Mouse (Mus musculus) cerebellum, adult 2 months (tissue): ENCODE results near the gene Ssh1. TPM values are rescaled to one million over a fixed set of nuclear protein-coding genes. Genes with fewer than 3 reads are reported as not detected.

Experiments used
- DNase-seq, 2 experiments: peaks; one replicate each; pipeline ENCODE4 v3.0.0; 2021
- H3K27ac ChIP-seq: fragments of 200-500 bp; 2 replicates; pipeline ENCODE4 v1.5.1; 2012; ENCODE audit warnings: low read length, control low read depth, inconsistent platforms; ENCODE audit not compliant: insufficient read depth
- H3K27me3 ChIP-seq: fragments of 200-500 bp; 2 replicates; pipeline ENCODE4 v1.6.1; 2012; ENCODE audit warnings: inconsistent platforms, mild to moderate bottlenecking, low read length, moderate library complexity; ENCODE audit not compliant: control insufficient read depth, insufficient read depth
- H3K4me1 ChIP-seq: fragments of 200-500 bp; 2 replicates; pipeline ENCODE4 v1.6.1; 2011; ENCODE audit warnings: low read length; ENCODE audit not compliant: control insufficient read depth, insufficient read depth
- H3K4me3 ChIP-seq: fragments of 200-500 bp; replicated peaks from 2 replicates; pipeline ENCODE3; 2011; ENCODE audit warnings: mild to moderate bottlenecking, low read depth, low read length, control low read depth; ENCODE audit not compliant: insufficient read depth
- CTCF ChIP-seq: fragments of 200-500 bp; IDR thresholded peaks from 2 replicates; pipeline ENCODE4 v1.5.1; 2011; ENCODE audit warnings: low read depth, mild to moderate bottlenecking, control low read depth, low read length, moderate library complexity, borderline replicate concordance; ENCODE audit not compliant: insufficient read depth
- POLR2A ChIP-seq: fragments of 200-500 bp; IDR thresholded peaks from 2 replicates; pipeline ENCODE4 v1.6.1; 2011; ENCODE audit warnings: low read length, control low read depth, borderline replicate concordance; ENCODE audit not compliant: insufficient read depth
- WGBS: fragments of 180-500 bp; shearing (Covaris S2); methylation state at CpG from one replicate; pipeline ENCODE4 v1.1.7; 2018; 5-methylcytosine and 5-hydroxymethylcytosine counted together
- polyA plus RNA-seq: library from polyadenylated mRNA; depleted of rRNA; stranded (reverse); fragments of >200 nt; gene quantifications from 2 replicates; pipeline ENCODE4 v1.2.3, GENCODE M21; 2012

The Ssh1 gene
- polyA plus RNA-seq, 1 experiment, result 16.7 TPM

- no peaks in the 10 kb centered on the region; the same call in 1 of the 2 replicates for H3K4me1 ChIP-seq
Measured at GRCm38 (mm10) chr5:113968371-113968770, 25.3 kb downstream of the Ssh1 start.

GRCm38 (mm10) chr5:113966452-113967150 lies 27.1 kb downstream of the Ssh1 start:
- no peak for DNase-seq
- H3K27ac ChIP-seq, result no peak overlapping the region
- H3K4me3 ChIP-seq, result no peak overlapping the region
- TF ChIP-seq CTCF (no peak), POLR2A (no peak)
- H3K27me3 ChIP-seq, result no peaks in the 10 kb centered on the region
- H3K4me1 ChIP-seq, result no peaks in the 10 kb centered on the region
- 92% methylated on average over 13 of the region's 13 CpGs for whole genome bisulfite sequencing

More at GRCm38 (mm10) chr5:113968371-113968770, 25.3 kb downstream of the Ssh1 start:
- no peaks in the 10 kb centered on the region for H3K27me3 ChIP-seq
- no peak overlapping the region for H3K27ac ChIP-seq
- 56% methylated on average over 11 of the region's 11 CpGs for WGBS
- TF ChIP-seq POLR2A (no peak), CTCF (no peak)
- DNase-seq, result no peak
- H3K4me3 ChIP-seq, result no peak overlapping the region

- no peaks in the 10 kb centered on the region for H3K27me3 ChIP-seq
- 95% methylated on average over 7 of the region's 7 CpGs for WGBS
- H3K4me3 ChIP-seq, result no peak overlapping the region
- DNase-seq, result no peak
- H3K27ac ChIP-seq, result no peak overlapping the region
- H3K4me1 ChIP-seq, result no peaks in the 10 kb centered on the region
- TF ChIP-seq CTCF, result no peak
- no peak for TF ChIP-seq POLR2A
Measured at GRCm38 (mm10) chr5:113965659-113966185, 28.0 kb downstream of the Ssh1 start.

GRCm38 (mm10) chr5:113964972-113965371 lies 28.7 kb downstream of the Ssh1 start:
- Histone ChIP-seq H3K4me1 (no peaks in the 10 kb centered on the region), H3K27ac (no peak overlapping the region), H3K4me3 (no peak overlapping the region), H3K27me3 (no peaks in the 10 kb centered on the region)
- TF ChIP-seq POLR2A (no peak), CTCF (no peak)
- DNase-seq, result no peak
- WGBS, result 88% methylated on average over 14 of the region's 14 CpGs

- DNase-seq, result no peak
- Histone ChIP-seq H3K4me3 (no peak overlapping the region), H3K27me3 (no peaks in the 10 kb centered on the region), H3K27ac (no peak overlapping the region), H3K4me1 (no peaks in the 10 kb centered on the region)
- WGBS, result 79% methylated on average over 7 of the region's 7 CpGs
- no peak for TF ChIP-seq POLR2A
- TF ChIP-seq CTCF, result no peak
Measured at GRCm38 (mm10) chr5:113961776-113962175, 31.9 kb downstream of the Ssh1 start.

GRCm38 (mm10) chr5:113960416-113960815 lies 33.3 kb downstream of the Ssh1 start:
- DNase-seq, result no peak
- Histone ChIP-seq H3K27me3 (no peaks in the 10 kb centered on the region), H3K27ac (no peak overlapping the region), H3K4me3 (no peak overlapping the region), H3K4me1 (no peaks in the 10 kb centered on the region)
- no peak for TF ChIP-seq CTCF
- no peak for TF ChIP-seq POLR2A
- WGBS, result 61% methylated on average over 8 of the region's 8 CpGs

DNA sequence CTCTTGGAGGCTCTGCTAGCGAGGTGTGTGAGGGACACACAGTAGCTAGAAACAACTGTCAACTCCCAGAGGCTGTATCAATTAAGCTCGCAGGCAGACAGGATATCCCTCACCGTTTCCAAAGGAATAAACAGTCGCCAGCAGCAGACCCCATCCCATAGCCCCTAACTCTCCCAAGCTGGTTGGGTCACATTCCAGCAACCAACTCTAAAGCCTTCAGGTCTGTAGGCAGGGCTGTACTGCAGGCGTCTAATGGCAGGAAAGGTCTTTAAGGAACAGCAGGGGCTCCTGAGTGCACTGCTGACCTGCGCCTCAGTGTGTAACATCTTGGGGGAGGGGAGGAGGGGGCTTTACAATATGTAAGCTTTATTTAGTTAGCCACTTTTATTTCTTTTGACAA lies 34.7 kb downstream of the Ssh1 start:
- 37% methylated on average over 6 of the region's 6 CpGs for WGBS
- no peaks in the 10 kb centered on the region for H3K27me3 ChIP-seq
- no peak overlapping the region for H3K4me3 ChIP-seq
- H3K4me1 ChIP-seq, result no peaks in the 10 kb centered on the region
- no peak for TF ChIP-seq CTCF
- TF ChIP-seq POLR2A, result no peak
- DNase-seq, result no peak
- no peak overlapping the region for H3K27ac ChIP-seq

DNA sequence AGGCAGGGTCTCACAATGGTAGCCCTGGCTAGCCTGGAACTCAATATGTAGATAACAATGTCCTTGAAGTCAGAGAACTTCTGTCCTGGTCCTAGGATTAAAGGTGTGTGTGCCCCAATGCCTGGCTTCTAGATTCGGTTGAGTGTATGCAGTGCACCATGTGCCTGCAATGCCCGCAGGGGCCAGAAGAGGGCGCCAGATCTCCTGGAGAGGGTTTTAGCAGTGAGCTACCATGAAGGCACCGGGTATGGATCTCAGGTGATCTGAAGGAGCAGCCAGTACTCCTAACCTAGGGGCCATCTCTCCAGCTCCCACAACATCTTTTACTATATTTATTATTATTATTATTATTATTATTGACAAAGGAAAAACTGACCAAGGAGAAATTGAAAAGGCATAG lies 37.2 kb downstream of the Ssh1 start:
- peak; percentile 61 to 83 for DNase-seq
- no peak overlapping the region for H3K27ac ChIP-seq
- 10% methylated on average over 4 of the region's 4 CpGs for WGBS
- no peaks in the 10 kb centered on the region for H3K4me1 ChIP-seq
- H3K4me3 ChIP-seq, result no peak overlapping the region
- TF ChIP-seq CTCF (peak; percentile 86), POLR2A (no peak)
- no peaks in the 10 kb centered on the region for H3K27me3 ChIP-seq
